Mouse (Mus musculus) right cerebral cortex, postnatal 25 days (tissue): ENCODE data around the gene Acbd5.

Source experiments
- DNase-seq: peaks from one replicate; pipeline ENCODE4 v3.0.0; 2022

Acbd5 gene

DNA sequence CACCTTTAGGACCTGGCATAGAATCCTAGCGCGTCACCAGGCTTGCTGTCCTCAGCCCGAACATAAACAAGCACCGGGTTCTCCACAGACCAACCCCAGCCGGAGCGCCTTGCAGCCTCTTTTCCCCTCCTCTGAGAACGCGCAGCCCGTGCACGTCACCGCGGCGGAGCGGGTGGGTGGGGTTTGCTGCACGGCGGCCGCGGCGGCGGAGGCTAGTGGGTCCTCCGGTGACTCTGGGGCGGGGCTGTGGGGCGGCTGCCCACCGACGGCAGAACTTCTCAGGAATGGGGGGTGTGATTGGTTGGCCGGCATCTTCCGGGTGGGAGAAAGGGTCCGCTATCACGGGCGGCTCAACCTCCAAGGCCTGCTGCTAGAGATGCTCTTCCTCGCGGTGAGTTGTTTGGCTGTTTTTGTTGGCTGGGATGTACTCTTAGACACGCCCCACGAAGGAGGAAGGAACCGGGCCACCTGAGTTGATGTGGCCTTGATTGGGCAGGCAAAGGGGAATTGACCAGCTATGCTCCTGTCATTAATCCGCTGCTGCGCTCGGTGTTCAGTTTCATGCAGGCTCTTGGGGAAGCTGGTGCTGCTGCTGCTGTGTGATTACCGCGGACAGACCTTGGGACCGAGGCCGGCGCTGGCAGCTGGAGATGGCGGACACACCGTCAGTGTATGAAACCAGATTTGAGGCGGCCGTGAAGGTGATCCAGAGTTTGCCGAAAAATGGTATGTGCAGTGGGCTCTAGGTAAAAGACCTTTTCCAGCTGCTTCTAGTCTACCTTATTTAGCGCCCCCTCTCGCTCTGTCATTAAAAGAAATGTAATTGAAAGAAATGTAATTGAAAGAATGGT is 1.2 kb downstream of the Acbd5 start:
- peak; percentile 97 for DNase-seq

DNA sequence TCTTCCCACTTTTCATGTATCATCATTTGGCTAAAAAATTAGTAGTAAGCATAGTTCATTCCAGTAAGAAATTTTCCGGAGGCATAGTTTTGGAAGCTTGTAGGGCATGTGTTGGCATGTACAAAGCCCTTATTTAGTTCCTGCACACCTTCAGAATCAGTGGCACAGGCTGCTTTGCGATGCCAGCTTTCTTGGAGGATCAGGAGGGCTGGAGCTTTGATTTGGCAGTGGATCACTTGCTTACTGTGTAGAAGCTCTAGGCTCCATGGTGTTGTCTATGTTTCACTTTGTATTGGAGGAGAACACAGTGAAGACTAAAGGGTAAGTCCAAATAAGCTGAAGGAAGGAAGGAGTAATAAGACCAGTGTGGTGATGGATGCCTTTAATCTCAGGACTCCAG is 2.5 kb downstream of the Acbd5 start:
- no peak for DNase-seq

DNA sequence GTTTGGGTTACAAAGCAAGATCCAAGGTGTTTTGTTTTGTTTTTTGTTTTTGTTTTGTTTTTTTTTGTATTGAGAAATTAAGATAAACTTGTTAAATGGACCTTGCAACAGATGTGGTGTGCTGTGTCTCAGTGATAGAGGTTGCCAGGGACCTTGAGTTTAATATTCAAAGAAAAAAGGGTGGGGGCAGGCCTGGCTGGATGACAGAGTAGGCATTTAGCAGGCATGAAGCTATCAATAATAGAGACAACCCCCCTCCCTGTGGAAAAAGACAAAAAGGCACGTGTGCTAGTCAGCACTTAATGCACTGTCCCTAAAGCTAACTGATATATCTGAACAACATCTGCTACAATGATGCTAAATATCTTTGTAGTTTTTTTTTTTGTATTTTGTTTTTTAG is 3.4 kb downstream of the Acbd5 start:
- DNase-seq: no peak

DNA sequence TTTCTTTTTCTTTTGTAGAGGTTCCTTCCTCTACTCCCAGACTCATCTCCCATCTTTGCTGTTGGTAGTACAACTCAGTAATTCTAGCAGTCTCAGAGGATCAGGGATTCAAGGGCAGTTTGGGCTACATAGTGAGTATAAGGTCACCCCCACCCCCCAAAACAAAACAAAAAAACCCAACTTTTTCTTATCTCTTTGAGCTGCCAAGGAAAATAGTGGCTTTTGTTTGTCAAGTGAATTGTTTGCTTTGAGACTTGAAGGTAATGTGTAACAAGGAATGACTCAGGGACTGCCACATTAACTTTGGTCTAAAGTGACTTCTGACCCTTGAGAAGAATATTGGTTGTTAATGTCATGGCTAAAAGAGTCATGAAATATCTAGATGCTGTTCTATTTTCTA is 7.9 kb downstream of the Acbd5 start:
- no peak for DNase-seq

DNA sequence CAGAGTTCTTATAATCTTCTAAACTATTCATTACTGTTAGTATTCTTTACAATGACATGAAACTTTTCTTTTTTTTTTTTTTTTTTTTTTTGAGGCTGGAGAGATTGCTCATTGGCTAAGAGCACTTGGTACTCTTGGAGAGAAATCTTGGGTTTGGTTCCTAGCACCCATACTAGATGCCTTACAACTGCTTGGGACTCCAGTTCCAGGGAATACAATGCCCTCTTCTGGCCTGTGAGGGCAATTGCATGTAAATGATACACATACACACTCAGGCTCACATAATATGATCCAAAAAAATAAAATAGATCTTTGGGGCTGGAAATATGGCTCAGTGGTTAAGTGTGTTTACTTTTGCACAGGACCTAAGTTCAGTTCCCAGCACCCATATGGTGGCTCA is 8.8 kb downstream of the Acbd5 start:
- no peak for DNase-seq

DNA sequence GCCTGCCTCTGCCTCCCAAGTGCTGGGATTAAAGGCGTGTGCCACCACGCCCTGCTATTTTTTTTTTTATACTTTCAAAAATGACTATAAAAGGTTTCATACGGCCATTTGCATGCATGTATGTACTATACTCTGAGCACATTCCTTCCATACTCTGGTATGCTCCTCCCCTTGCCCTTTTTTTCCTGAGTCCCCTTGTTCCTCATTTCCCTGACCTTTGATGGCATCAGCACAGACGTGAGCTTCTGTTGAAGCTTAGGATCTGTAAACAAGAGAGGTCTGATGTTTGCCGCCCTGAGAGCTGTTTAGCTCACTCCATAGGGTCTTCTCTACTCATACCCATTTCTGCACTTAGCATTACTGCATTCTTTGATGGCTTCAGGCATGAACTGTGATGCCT is 9.7 kb downstream of the Acbd5 start:
- DNase-seq: no peak

DNA sequence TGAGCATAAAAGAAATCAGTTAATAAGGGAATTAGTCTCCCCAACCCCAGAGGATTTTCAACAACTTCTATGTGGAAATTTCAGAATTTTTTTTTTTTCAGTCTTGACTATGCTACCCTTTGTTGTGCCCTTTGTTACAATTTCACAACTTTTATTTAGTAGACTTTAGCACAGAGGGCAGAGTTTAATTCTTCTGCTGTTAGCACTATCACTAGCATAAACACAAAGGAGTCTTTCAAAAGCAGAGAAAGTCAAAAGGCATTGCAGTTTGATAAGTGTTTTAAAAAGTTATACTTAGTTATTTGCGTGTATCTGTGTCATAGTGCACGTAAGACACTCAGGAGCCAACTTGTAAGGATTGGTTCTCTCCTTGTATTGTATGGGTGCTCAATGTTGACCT is 10.6 kb downstream of the Acbd5 start:
- DNase-seq: no peak

DNA sequence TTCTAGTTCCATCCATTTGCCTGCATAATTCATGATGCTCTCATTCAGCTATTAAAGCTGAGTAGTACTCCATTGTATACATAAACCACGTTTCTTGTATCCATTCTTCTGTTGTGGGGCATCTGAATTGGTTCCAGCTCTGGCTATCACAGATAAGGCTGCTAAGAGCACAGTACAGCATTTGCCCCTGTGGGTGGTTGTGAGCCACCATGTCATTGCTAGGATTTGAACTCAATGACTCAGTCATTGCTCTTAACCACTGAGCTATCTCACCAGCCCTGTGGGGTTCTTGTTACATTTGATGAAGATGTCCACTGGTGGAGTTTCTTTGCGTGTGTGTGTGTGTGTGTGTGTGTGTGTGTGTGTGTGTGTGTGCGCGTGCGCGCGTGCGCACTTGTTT is 16.6 kb downstream of the Acbd5 start:
- no peak for DNase-seq

DNA sequence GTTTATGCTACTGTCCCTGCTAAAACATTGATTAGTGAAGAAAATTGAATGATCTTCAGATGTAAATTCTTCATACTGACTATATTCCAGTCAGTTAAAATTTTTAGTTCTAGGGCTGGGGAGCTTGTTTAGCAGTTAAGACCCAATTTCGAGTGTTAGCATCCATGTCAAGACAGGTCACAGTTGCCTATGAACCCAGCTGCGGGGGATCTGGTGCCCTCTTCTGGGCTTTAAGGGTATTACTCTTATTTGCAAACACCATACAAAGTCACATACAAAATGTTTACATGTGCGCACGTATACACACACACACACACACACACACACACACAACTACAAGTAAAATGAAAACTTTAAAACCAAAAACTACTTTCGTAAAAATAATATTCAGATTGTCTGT is 24.2 kb downstream of the Acbd5 start:
- no peak for DNase-seq

DNA sequence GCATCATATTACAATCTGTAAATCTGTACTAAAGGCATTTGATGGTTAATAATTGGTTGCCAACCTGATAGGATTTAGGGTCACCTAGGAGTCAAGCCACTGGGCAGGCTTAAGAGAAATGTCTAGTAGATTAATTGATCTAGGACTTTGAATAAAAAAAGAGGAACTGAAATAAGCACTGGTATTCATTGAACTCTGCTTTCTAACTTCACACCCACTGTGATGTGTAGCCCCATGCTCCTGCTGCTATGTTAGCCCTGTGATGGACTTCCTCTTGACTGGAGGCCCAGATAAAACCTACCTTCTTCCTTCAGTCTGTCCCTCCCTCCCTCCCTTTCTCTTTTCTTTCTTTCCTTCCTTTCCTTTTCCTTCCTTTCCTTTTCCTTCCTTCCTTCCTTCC is 29.1 kb downstream of the Acbd5 start:
- no peak for DNase-seq

DNA sequence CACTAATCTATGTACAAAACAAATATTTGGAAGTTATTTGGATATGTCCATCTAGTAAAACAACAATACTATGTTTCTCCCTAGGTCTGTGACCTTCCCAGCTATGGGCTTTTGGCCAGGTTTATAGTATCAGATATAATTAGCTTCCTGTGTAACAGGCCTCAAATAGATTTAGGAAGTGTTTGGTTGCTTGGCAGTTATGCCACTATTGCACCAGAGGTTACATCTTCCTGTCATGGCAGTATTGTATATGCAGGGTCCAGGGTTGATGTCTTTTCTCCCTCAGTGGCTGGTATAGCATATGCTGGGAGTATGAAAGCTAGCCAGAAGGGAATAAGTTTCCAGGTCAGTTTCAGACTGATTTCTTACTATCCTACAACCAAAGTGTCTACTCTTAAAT is 34.3 kb downstream of the Acbd5 start:
- no peak for DNase-seq

DNA sequence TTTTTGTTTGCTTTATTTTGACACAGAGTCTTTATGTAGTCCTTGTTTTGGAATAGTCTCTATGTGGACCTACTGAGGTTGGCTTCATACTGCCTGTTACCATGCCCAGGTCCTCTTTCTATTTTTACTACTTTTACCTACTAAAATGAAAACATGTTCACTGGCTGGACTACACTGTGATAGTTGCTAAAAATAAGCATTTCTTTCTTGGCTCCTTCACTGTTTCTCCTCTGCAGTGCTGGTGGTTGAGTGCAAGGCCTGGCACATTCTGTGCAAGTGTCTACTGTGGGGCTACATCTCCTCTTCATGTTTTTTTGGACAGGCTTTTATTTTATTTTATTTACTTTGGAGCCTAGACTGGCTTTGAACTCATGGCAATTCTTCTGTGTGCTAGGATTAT is 51.6 kb downstream of the Acbd5 start:
- no peak for DNase-seq

DNA sequence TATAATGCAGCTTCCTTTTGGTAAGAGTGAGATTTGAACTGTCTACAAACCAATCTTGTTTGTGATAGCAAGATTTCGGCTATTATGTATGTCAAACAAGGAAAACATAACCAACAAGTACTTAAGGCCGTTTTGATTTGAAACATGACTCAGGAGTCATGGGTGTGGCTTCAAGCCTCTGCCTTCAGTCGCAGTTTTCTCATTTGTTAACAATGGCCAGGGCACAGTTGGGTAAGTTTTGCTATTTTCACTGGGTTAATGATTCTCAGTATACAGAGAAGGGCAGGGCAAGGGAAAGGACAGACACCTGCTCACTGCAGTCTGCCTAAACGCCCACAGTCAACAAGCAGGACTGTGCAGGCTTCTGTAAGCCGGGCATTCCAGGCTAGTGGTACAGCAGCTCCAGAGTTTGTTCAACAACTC is 87.2 kb downstream of the Acbd5 start:
- no peak for DNase-seq

DNA sequence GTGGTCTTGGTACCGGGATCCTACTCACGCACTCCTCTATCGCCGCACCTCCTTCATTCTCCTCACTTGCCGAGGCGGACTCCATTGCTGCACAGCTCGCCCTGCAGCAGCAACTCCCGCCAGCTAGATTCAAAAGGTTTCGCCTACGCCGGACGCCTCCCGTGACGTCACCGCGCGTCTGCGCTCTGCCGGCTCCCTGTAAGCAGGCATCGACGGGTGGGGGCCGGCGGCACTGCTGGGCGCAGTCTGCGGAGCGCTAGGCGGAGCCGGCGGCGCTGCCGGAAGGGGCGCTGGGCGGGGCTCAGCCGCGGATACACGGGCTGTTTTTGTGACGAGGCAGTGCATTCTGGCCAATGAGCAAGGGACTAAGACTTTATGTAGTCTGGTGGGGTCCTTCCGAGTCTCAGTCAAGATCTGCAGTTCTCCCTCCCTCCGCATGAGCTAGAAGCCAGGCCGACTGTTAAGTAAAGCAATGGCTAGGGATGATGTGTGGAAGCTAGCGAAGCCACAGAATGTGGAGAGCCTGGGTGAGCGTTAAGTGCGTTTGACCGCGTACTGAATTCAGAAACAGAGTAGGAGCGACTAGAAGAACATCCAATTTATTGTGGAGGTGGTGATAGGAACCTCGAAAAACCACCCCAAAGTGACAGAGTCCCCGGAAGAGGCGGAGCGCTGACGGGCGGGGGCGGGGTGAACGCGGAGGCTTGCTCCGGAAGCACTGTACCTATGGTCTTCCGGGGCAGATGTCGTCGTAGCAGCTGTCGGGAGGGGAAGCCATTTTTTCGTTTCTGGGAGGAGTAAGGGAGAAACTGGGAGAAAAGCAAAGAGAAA is 88.0 kb downstream of the Acbd5 start, which contains the start of the genes Mastl and Yme1l1:
Mastl (minus strand) TSS at position 248 of the 831 bp plus-strand sequence.
Yme1l1 (plus strand) TSS at position 593 of the 831 bp plus-strand sequence.
- DNase-seq: peak; percentile 99

DNA sequence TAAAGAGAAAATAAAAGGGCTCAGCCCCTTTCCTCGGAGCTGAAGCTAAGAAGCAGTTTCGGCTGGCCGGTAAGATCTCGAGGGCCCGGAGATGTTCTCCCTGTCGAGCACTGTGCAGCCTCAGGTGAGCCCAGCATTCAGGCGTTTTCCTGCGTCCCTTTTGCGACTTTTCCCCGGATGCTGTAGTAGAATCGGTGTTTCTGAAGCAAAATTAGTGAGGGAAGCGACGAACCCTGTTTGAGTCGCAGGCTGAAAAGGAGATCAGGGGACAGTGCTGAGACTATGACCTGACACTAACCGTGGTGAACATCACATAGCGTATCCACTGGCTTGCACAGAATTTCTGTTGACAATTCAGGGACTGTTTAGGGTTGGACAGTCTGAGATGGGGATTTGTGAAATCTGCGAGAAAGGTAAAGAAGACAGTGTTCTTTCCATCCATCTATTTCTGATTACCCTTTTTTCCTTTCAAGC is 88.7 kb downstream of the Acbd5 start:
- DNase-seq: no peak
